Mouse (Mus musculus) hindbrain, embryonic 15.5 days (tissue): ENCODE data around the gene Kbtbd3. TPM values are rescaled to one million over a fixed set of nuclear protein-coding genes. Genes with fewer than 3 reads are reported as not detected.
A peak's percentile ranks its signal among the peaks of the same experiment; 100 is the strongest.

Experiments used
- ATAC-seq: fragments of 200-750 bp; cut with Nextera tagmentation; 2 replicates; pipeline ENCODE4 v1.8.0; 2017; ENCODE audit warnings: low read depth, moderate number of reproducible peaks, moderate TSS enrichment; ENCODE audit not compliant: low FRiP score
- H3K27ac ChIP-seq: fragments of 300-500 bp; sonication (generic); replicated peaks from 2 replicates; pipeline ENCODE4 v1.5.1; 2015; ENCODE audit warnings: mild to moderate bottlenecking, inconsistent platforms
- H3K27me3 ChIP-seq: fragments of 300-500 bp; sonication (generic); 2 replicates; pipeline ENCODE4 v1.6.1; 2015; ENCODE audit warnings: control low read depth, inconsistent platforms
- H3K36me3 ChIP-seq: fragments of 300-500 bp; sonication (generic); 2 replicates; pipeline ENCODE4 v1.6.1; 2015; ENCODE audit warnings: control low read depth, inconsistent platforms
- H3K4me1 ChIP-seq: fragments of 300-500 bp; sonication (generic); replicated peaks from 2 replicates; pipeline ENCODE4 v1.6.1; 2015; ENCODE audit warnings: control low read depth, inconsistent platforms
- H3K4me2 ChIP-seq: fragments of 300-500 bp; sonication (generic); 2 replicates; pipeline ENCODE4 v1.6.1; 2015; ENCODE audit warnings: moderate library complexity, mild to moderate bottlenecking, inconsistent platforms
- H3K4me3 ChIP-seq: fragments of 300-500 bp; sonication (generic); 2 replicates; pipeline ENCODE4 v1.5.1; 2015; ENCODE audit warnings: mild to moderate bottlenecking, inconsistent platforms
- H3K9ac ChIP-seq: fragments of 300-500 bp; sonication (generic); 2 replicates; pipeline ENCODE4 v1.6.1; 2015; ENCODE audit warnings: inconsistent platforms
- H3K9me3 ChIP-seq: fragments of 300-500 bp; sonication (generic); 2 replicates; pipeline ENCODE4 v1.6.1; 2016; ENCODE audit warnings: control low read depth, inconsistent platforms
- WGBS: fragments of 180-500 bp; shearing (Covaris S2); methylation state at CpG from one replicate; pipeline ENCODE4 v1.1.7; 2015; 5-methylcytosine and 5-hydroxymethylcytosine counted together
- microRNA-seq: library from miRNA; unstranded; fragments of <30 nt; microRNA quantifications from one replicate; pipeline ENCODE4, GENCODE M21; 2016
- polyA plus RNA-seq: library from polyadenylated mRNA; unstranded; fragments of >200 nt; fragmentation: Nextera tagmentation; extraction: Ambion mirVana; gene quantifications from 2 replicates; pipeline ENCODE4 v1.2.1, GENCODE M21; 2015

The Kbtbd3 gene
- polyA plus RNA-seq, 1 experiment from 2014 or later: 11.4 TPM

DNA sequence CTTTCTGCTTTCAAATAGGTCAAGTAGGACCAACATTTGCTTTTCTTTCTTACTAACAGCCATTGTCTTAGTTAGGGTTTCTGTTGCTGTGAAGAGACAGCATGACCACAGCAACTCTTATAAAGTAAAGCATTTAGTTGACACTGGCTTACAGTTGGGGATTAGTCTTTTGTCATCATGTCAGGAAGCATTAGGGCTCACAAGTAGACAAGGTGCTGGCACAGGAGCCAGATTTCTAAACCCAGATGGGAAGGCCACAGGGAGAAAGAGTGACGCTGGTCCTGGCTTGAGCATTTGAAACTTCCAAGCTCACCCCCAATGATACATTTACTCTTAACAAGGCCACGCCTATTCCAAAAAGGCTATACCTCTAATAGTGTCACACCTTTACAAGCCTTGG, 6.1 kb downstream of the Kbtbd3 start:
- no peaks in the 10 kb centered on the region for H3K9me3 ChIP-seq
- no peak overlapping the region for H3K4me2 ChIP-seq
- 93% methylated on average over 2 of the region's 2 CpGs for WGBS
- H3K27me3 ChIP-seq: no peaks in the 10 kb centered on the region
- no peak overlapping the region for H3K9ac ChIP-seq
- H3K4me1 ChIP-seq: peaks cover 5% of the 10 kb centered on the region
- H3K27ac ChIP-seq: no peak overlapping the region
- ATAC-seq: no peak
- no peak overlapping the region for H3K4me3 ChIP-seq
- H3K36me3 ChIP-seq: peaks cover 6% of the 10 kb centered on the region; the same call in 1 of the 2 replicates

DNA sequence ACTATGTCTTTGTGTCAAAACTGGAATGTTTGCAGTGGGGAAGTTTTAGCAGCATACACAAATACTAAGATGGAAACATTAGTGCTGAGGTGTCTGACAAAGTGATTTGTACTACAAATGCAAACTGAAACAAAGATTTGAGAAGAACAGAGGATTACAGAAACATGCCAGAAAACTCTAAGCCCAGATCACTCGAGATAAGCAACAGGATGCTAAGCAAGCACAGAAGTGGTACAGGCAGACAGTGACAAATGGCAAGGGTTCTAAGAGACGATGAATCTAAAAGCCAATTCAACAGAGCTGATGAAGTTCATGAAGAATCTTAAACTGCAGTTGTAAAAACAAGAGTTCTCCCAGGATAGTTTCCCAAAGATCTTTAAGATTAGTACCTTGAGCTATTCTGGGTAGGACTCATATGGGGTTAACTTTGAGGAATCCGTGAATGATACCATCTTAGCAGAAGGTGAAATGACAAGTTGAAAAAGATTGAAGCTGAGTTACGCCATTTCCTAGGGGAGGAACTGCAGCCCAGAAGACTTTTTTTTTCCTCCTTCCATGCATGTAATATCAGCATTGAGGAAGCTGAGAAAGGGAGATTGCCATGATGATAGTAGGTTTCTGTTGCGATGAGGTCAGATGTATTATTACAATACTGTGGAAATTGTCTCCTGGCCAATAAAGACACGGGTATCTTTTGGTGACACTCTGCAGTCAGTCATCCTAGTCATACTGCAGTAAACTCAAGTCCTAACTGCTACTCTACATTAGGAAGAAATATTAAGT, 9.5 kb downstream of the Kbtbd3 start:
- Histone ChIP-seq H3K4me3 (no peak overlapping the region), H3K9ac (no peak overlapping the region), H3K4me1 (no peaks in the 10 kb centered on the region), H3K27ac (no peak overlapping the region), H3K27me3 (no peaks in the 10 kb centered on the region), H3K9me3 (0 out of 2 replicates have a peak, but pooled peaks cover 4% of the 10 kb centered on the region), H3K4me2 (no peak overlapping the region), H3K36me3 (peaks cover 11% of the 10 kb centered on the region; the same call in 1 of the 2 replicates)
- ATAC-seq: no peak
- 84% methylated on average over 6 of the region's 6 CpGs for WGBS

DNA sequence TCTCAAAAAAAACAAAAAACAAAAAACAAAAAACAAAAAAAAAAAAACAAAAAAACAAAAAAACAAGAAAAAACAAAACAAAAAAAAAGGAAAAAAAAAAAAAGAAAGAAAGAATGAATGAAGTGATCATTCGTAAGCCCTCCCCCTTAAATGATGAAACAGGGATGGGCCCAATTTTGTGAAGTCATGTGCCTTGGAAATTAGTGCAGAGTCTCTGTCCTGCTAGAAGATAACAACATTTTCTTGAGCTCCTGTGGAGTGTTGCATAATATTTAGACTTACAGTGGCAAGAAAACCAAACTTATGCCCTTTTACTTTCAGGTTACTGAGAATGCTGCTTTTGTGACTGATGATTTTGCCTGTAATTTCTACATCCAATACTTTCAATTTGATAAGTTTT, 43.5 kb downstream of the Kbtbd3 start:
- Histone ChIP-seq H3K4me1 (no peaks in the 10 kb centered on the region), H3K4me3 (no peak overlapping the region), H3K27me3 (no peaks in the 10 kb centered on the region), H3K36me3 (no peaks in the 10 kb centered on the region), H3K4me2 (no peak overlapping the region), H3K9me3 (no peaks in the 10 kb centered on the region), H3K27ac (no peak overlapping the region), H3K9ac (no peak overlapping the region)
- 97% methylated on average over 1 of the region's 1 CpGs for WGBS
- no peak for ATAC-seq

DNA sequence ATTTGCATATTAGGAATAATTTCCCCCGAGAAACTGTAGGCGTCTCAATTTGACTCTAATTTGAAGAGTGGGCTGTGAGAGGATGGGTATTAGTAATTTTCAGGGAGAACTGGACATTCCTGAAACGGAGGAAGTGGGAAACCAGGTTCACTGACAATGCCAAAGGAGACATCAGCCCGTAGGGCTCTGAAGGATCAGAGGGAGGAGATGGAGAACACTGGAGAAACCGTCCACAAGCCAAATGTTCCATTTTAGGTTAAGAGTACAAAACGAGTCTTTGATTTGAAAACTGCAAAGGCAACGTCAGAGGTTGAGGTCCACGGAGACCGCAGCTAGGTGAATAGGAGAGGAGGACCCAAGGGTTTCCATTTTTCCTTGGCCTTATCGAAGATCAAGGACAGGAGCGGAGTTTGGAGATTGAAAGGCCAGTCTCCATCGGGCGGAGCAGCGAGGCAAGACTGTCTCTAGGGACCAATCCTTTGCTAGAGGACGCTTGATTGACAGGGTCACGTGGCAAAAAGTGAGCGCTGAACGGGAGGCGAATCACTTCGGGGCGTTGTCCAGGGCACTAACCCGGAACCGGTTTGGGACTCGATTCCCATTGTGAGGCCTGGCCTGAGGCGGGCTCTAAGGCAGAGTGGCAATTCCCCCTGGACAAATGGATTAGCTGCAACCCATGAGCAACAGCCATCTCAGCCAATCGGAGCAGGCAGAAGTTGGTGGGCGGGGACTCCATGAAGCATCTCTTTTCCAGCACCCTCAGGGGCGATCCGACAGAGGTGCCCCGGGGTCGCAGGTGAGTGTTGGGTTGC, 66.4 kb downstream of the Kbtbd3 start, which contains the start of gene Msantd4:
Msantd4 (plus strand) TSS at position 735 of the 812 bp plus-strand sequence.
- H3K4me2 ChIP-seq: peak within 1 kb of the TSS; percentile 57
- peaks cover 33% of the 10 kb centered on the region for H3K4me1 ChIP-seq
- peak within 1 kb of the TSS; percentile 86 for H3K27ac ChIP-seq
- ATAC-seq: peak; percentile 100
- H3K4me3 ChIP-seq: peak within 1 kb of the TSS; percentile 91
- no peaks in the 10 kb centered on the region for H3K27me3 ChIP-seq
- no peaks in the 10 kb centered on the region for H3K36me3 ChIP-seq
- no peaks in the 10 kb centered on the region for H3K9me3 ChIP-seq
- H3K9ac ChIP-seq: peak within 1 kb of the TSS; percentile 51
- under 1% methylated on average over 31 of the region's 31 CpGs for WGBS

DNA sequence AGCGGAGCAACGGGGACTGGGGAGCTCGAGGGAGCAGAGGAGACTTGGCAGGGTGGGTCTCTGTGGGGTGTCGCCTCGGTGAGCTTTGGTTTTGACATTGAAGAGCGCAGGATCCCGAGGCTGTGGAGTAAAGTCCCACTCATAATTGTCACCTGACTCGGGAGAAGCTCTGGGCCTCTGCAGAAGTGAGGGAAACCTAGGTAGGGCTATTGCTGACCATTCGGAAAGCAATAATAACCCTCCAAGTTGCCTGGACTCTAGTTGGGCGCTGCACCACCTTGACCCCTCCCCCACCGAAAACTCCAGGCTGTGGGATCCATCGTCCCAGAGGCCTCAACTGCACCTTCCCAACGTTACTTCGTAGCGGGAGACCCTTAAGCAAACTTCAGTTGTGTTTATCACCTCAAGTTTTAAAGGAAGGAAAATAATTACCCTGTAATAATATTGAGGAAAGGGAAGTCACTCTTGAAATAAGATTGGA, 67.0 kb downstream of the Kbtbd3 start:
- no peaks in the 10 kb centered on the region for H3K36me3 ChIP-seq
- peak overlapping the region; percentile 91 for H3K4me3 ChIP-seq
- peak overlapping the region; percentile 51 for H3K9ac ChIP-seq
- peaks cover 34% of the 10 kb centered on the region for H3K4me1 ChIP-seq
- 0% methylated on average over 15 of the region's 15 CpGs for WGBS
- no peak; the same call in 1 of the 2 replicates for ATAC-seq
- H3K27me3 ChIP-seq: no peaks in the 10 kb centered on the region
- H3K27ac ChIP-seq: peak overlapping the region; percentile 86
- no peaks in the 10 kb centered on the region for H3K9me3 ChIP-seq
- peak overlapping the region; percentile 57 for H3K4me2 ChIP-seq

Small RNA genes within 50 kb of the gene (microRNA-seq; reads per million reads assigned to microRNA genes)
- gene Gm22195 (not detected), gene Gm23992 (not detected)

Other genes starting within 250 kb of the Kbtbd3 start
- gene Aasdhppt, start 362 bp upstream of the Kbtbd3 start, polyA plus RNA-seq: 30.1 and 30.7 TPM in 2 replicates
- 43.1 and 48.6 TPM in 2 replicates for gene Msantd4, start 66.7 kb downstream of the Kbtbd3 start, polyA plus RNA-seq